Mouse (Mus musculus) heart, adult 9 months (tissue): ENCODE measurements at regions not wholly inside any gene's neighbourhood (a gene's known extent, or its start where the extent isn't known, plus 50 kb on each side); places are given as distances from the start of the nearest gene placed in this dataset.

Experiments
- DNase-seq, 2 experiments: peaks; one replicate each; pipeline ENCODE4 v3.0.0; 2022; ENCODE audit warnings: low spot score in 2 of 2

DNA sequence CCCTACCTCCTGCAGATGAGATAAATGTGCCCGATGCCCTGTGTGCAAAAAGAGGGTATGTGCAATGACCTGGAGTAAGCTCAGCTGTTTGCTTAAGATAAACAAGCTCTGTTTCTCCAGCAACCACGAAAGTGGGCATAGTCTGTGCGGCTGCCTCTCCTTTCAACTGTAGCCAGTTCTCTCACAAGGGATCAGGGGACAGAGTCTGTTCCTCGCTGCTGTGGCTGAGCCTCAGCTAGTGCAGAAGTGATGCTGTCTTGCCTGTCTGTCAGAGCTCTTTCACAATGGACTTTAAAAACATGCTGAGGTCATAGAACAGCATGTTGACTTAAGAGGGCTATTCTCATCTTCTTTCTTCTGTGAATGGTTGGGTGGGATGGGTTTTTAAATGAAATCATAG lies 406.1 kb upstream of the Klf4 start:
- no peak for DNase-seq

DNA sequence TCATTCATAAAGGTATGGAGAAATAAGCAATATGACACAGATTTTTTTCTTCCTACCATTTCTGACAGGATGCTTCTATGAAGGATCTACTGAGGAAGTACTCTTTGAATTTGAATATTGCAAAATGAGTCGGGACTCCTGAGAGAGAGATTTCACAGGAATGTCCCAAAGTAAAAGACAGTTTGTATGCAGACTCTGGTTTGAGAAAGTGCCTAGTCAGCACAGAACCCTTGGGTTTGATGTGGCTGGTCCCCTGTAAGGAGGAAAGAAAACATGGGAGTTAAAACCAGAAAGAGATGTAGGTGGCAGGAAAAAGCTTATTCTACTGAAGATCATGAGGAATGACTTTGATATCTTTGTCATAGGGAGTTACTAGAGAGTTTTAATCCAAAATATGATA lies 405.6 kb upstream of the Klf4 start:
- no peak for DNase-seq

DNA sequence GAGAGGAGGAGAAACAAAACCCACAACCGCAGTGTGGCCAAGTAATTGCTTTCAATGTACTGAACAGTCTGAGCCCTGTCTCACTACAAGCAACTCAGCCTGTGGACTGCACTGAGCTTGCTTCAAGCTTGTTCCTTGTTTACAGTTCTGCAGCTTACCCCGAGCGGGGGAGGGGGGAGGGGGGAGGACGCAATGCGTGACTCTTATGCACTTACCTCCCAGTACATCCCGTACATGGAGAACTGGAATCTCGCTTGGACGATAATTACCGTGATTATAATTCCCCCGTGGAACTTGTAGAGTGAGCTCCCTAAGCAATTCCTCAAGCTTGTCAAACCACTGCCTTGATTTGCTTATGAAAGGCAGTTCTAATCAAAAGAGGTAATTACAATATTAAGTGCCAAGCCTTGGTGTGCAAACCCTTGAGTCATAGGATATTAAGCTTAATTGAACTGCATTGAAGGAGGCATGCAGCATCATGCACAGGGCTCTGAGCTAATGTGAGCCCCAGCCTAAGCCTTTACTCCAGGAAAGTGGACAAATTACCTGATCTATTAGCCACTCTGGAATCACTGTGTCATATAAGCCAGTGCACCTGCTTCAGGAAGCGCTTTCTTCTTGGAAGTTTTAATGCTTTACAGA lies 397.0 kb upstream of the Klf4 start:
- no peak for DNase-seq

GRCm38 (mm10) chr4:55928670-55929069 lies 396.4 kb upstream of the Klf4 start:
- DNase-seq = no peak

- DNase-seq = no peak
These were observed 395.9 kb upstream of the Klf4 start for GRCm38 (mm10) chr4:55928196-55928595.

GRCm38 (mm10) chr4:55927391-55927790 lies 395.1 kb upstream of the Klf4 start:
- no peak for DNase-seq

GRCm38 (mm10) chr4:55924974-55925373 lies 392.7 kb upstream of the Klf4 start:
- DNase-seq = no peak

DNA sequence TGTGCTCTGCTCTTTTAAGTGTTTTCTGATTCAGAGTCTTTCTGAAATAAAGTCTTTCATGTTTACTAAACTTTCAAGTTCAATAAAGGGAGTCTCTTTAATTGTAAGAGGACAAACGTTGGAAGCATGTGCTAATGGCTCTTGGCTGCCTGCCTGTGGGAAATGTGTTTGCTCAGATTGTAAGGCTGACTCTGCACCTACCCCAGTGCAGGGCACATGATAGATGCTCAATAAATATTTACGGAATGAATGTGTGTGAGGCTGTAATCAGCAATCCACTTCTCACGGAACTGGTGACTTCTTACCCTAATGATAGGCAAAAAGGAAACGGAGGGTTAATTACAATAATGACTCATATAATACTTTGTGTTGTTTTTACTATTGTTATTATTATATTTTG lies 389.0 kb upstream of the Klf4 start:
- no peak for DNase-seq

GRCm38 (mm10) chr4:55894116-55894885 lies 362.0 kb upstream of the Klf4 start:
- DNase-seq = no peak

GRCm38 (mm10) chr4:55891656-55892055 lies 359.4 kb upstream of the Klf4 start:
- no peak for DNase-seq

DNA sequence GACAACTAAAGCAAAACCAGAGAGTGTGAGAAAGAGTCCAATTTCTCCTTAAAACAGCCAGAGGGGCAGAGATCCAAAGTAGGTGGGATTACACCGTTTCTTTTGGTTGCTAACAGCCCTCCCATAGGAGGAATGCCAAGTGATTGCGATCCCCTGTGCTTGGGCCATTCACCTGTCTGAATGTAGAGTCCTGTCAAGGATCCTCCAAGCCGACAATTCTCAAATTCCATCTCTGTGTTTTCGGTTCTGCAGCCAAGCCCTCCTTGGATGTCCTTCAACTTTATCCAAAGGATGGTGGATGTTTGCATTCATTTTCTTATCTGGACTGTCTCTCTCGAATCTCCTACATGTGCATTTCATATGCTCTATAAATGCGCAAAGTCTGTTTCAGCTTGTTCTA lies 355.3 kb upstream of the Klf4 start:
- DNase-seq = no peak

DNA sequence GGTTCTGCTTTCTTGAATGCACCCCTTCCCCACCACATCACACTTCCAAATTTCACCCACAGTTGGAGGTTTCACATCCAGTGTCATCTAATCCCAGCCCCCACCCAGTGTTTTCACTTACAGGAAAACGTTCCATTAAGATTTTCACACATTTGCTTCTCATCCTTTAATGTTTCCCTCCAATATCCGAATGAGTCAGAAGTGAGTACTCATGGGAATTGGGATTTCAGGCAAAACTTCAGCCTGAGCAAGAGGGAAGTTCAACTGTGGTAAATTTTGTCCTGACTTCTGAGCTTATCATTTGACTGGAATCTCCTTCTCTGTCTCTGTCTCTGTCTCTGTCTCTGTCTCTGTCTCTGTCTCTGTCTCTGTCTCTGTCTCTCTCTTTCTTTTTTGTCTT lies 350.3 kb upstream of the Klf4 start:
- peak in 1 of 2 experiments; percentile 19 for DNase-seq

- DNase-seq = peak; percentile 78 to 82
These were observed 343.0 kb upstream of the Klf4 start for GRCm38 (mm10) chr4:55875304-55875703.

DNA sequence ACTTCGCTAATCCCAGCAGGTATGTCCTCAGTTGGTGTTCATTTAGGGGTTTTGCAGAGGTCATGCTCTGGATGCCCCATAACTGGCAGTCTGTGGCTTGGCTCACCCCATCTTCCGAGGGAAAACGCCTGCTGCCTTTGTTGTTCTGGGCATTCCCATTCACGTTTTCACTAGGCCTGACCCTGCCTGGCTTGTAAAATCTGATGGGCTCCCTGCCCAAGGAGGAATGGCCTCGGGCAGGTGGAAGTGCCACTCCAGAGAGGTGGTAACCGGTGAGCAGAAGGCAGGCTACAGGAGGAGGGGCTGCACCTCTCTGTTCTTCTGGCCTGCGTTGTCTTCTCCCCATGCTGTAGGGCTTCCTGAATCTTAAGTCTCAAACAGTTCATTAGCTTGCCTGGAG lies 342.6 kb upstream of the Klf4 start:
- no peak for DNase-seq

GRCm38 (mm10) chr4:55874276-55874675 lies 342.0 kb upstream of the Klf4 start:
- no peak for DNase-seq

DNA sequence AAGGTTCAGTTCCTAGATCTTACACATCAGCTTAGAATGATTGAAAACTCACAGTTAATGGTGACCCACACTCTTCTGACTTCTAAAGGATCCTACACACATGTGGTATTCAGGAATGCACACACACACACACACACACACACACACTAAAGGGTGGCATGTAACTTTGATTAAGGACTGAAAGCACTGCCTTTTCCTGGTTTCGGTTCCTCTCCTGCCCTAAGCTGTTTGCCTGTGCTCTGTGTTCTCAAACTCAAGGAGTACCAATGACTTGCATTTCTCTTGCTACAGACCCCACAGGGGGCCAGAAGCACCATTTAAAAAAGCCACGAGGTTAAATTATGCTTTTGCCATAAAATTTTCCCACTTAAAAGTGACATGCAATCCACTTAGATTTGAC lies 327.8 kb upstream of the Klf4 start:
- no peak for DNase-seq

DNA sequence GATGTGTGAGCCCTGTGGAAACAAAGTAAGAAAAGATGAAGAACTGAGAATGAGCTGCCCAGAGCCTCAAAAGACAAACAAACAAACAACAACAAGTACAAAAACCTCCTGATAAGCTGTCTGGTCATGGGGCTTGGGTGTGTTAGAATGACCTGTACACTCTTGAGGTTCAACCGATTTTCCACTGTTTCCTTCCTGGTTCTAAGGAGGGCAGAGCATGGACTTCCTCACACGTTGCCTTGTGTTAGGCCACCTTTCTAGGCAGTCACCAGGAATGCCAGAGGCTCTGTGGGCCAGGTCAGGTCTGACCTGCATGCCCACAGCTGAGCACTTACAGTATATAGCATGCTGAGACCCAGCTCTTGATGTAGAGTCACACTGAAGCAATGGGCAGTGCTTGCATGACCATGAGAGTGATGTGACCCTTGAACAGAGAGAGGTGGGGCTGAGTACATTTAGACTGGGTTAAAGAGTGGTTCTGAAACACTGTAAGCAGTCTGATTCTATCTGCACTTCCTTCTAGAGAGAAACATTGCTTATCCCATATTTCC lies 327.0 kb upstream of the Klf4 start:
- no peak for DNase-seq

GRCm38 (mm10) chr4:55851430-55851829 lies 319.2 kb upstream of the Klf4 start:
- no peak for DNase-seq

DNA sequence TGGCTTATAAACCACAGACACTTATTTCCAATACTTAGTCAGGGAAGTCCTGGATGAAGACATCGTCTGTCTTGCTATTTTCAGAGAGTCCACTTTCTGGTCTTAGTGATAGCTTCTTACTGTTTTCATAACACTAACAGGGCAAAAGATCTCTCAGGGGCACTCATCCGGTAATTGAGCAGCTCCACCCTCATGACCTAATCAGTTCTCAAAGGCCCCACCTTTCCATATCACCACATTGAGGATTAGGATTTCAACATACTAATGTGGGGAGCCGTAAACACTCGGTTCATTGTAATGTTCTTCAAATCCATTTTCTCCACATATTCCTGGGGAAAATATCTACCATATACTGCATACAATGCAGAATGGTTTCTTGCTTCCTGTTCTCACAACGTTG lies 318.8 kb upstream of the Klf4 start:
- DNase-seq = no peak

DNA sequence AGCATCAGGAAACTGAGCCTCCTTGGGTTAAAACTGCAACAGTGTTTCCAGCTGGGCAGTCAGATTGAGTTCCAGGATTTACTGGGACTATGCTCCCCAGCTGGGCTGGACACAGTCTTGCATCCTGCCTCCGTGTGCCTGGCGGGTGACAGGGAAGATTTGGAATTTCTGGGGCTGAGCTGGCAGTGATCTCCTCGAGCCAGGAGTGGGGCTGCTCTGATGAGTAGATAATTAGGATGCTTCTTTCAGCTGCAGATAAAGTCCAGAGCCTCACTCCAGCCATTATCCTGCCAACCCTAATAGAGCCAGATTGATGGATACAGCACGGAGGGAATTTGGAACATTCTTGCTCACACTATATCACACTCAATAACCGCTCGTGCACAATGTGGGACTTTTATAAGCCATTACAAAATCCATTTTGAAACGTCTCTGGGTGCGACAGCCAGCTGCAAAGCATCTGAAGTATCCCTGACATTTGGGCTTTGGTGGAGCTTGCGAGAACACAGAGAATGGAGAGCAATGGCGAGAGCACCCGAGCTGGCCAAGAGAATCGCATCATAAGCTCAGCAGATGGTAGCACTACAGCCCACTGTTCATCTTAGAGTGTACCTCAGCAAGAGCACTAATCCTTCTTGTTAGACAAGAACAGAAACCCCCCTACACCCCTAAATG lies 311.6 kb upstream of the Klf4 start:
- peak; percentile 22 to 35 for DNase-seq

DNA sequence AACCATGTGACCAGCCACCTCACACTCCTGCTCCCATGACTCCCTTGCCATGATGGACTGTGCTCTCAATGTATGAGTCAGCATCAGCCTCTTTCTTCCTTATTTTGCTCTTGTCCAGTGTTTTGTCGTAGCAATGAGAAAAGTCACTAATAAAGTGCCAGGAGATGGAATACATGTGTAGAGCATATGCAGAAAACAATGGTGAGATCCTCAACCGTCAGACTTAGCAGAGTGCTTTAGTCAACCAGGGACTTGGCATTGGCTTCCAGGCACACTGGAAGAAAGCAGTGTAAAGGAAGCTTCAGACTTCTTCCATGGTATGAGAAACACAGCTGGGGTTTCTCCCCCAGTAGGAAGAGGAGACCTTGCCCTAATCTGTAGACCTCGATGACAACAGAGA lies 306.3 kb upstream of the Klf4 start:
- no peak for DNase-seq

GRCm38 (mm10) chr4:55824047-55824760 lies 291.9 kb upstream of the Klf4 start:
- DNase-seq = peak; percentile 30 to 53
